23 mouse cellular contexts compared by ENCODE assay signal in the genomic region with DNA sequence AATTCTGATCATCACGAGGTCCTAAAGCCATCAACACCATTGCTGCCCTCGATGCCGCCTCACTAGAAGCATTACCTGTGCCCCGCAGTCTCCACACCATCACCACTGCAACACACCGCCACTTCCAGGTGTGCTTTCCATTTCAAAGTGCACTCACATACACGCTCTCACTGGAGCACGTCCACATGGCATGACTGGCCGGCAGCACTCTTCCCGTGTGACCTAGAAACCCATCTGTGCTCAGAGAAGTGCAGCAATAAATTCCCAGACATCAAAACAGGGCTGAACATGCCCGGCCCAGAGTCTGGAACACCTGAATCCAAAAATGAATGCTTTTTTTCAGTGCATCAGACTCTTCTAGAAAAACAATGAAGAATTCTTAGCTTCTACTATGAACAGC. TPM values are rescaled to one million over a fixed set of nuclear protein-coding genes. Genes with fewer than 3 reads are reported as not detected.
A peak's percentile ranks its signal among the peaks of the same experiment; 100 is the strongest.
DNase-seq lines count a peak whose midpoint lies in the region; ATAC-seq lines count a peak whose summit lies in the region.
"Had no signal": no experiment of that assay in that cellular context is flagged by ENCODE, and none has a peak within 500 bp of the region (broad histone marks: within the 10 kb centered on the region; RNA-seq: fewer than 3 reads in every experiment).

No protein-coding gene starts in this region.

- peak; percentile 67; the same call in 1 of the 2 replicates for ATAC-seq in frontal cortex, adult (ENCODE audit: low TSS enrichment)
- ATAC-seq in forebrain, embryonic 13.5 days, result no peak
- no peak for ATAC-seq in midbrain, embryonic 11.5 days (ENCODE audit: low FRiP score)
- ATAC-seq: activated CD4-positive, CD25-positive, alpha-beta regulatory T cell, adult 4 months; forebrain, embryonic 15.5 days had no signal

- H3K4me2 ChIP-seq in forebrain, embryonic 13.5 days, result no peak overlapping the region
- H3K4me2 ChIP-seq in midbrain, embryonic 11.5 days, result no peak overlapping the region
- H3K4me2 ChIP-seq: forebrain, embryonic 15.5 days; heart, embryonic 13.5 days; hindbrain, embryonic 15.5 days had no signal

- no peaks in the 10 kb centered on the region for H3K36me3 ChIP-seq in forebrain, embryonic 13.5 days (ENCODE audit: poor library complexity, severe bottlenecking)
- no peaks in the 10 kb centered on the region for H3K36me3 ChIP-seq in midbrain, embryonic 11.5 days (ENCODE audit: control insufficient read depth, insufficient read depth, low read length)
- H3K36me3 ChIP-seq: embryonic facial prominence, embryonic 10.5 days; forebrain, embryonic 15.5 days; heart, embryonic 13.5 days; hindbrain, embryonic 15.5 days had no signal

- no peak overlapping the region for H3K27ac ChIP-seq in forebrain, embryonic 13.5 days
- no peak overlapping the region for H3K27ac ChIP-seq in midbrain, embryonic 11.5 days (ENCODE audit: low read depth, low read length)
- H3K27ac ChIP-seq: forebrain, embryonic 15.5 days; heart, embryonic 13.5 days; hindbrain, embryonic 15.5 days had no signal

- H3K4me1 ChIP-seq in forebrain, embryonic 13.5 days, result peaks cover 11% of the 10 kb centered on the region
- peaks cover 22% of the 10 kb centered on the region for H3K4me1 ChIP-seq in midbrain, embryonic 11.5 days (ENCODE audit: control insufficient read depth, insufficient read depth, low read length)
- H3K4me1 ChIP-seq: forebrain, embryonic 15.5 days had no signal

- no peaks in the 10 kb centered on the region for H3K27me3 ChIP-seq in forebrain, embryonic 13.5 days
- H3K27me3 ChIP-seq in midbrain, embryonic 11.5 days (ENCODE audit: control insufficient read depth, insufficient read depth, low read length), result no peaks in the 10 kb centered on the region
- H3K27me3 ChIP-seq: forebrain, embryonic 15.5 days; heart, embryonic 13.5 days; hindbrain, embryonic 15.5 days had no signal

- H3K9ac ChIP-seq in forebrain, embryonic 13.5 days, result no peak overlapping the region
- no peak overlapping the region for H3K9ac ChIP-seq in midbrain, embryonic 11.5 days (ENCODE audit: low read length)
- H3K9ac ChIP-seq: forebrain, embryonic 15.5 days; heart, embryonic 13.5 days; hindbrain, embryonic 15.5 days had no signal

- DNase-seq in frontal cortex, postnatal 10 days (ENCODE audit: low spot score in 2 of 2), result no peak
- DNase-seq in cerebellum, adult 18-20 months, result peak; percentile 70 to 84
- peak; percentile 84 for DNase-seq in cerebellum, adult 9-11 months
- peak; percentile 65 to 69 for DNase-seq in cerebellum, postnatal 36 days
- DNase-seq in thymus, postnatal 14 days, result no peak
- no peak for DNase-seq in midbrain, embryonic 11.5 days (ENCODE audit: low spot score, missing footprints)
- DNase-seq: adrenal gland, postnatal 14 days; gastrocnemius, postnatal 36 days; heart, adult 11 months; heart, postnatal 36 days; kidney, adult 11 months; kidney, adult 9 months had no signal

- no peak overlapping the region for H3K4me3 ChIP-seq in forebrain, embryonic 13.5 days
- no peak overlapping the region for H3K4me3 ChIP-seq in midbrain, embryonic 11.5 days (ENCODE audit: low read depth, low read length)
- H3K4me3 ChIP-seq: embryonic facial prominence, embryonic 10.5 days; forebrain, embryonic 15.5 days; heart, embryonic 13.5 days; hindbrain, embryonic 15.5 days had no signal

- 94% methylated on average over 10 of the region's 10 CpGs for WGBS in forebrain, embryonic 13.5 days
- 95% methylated on average over 10 of the region's 10 CpGs for WGBS in midbrain, embryonic 11.5 days

- H3K9me3 ChIP-seq in forebrain, embryonic 13.5 days (replicated peaks), result no peaks in the 10 kb centered on the region
- H3K9me3 ChIP-seq in midbrain, embryonic 11.5 days (ENCODE audit: control insufficient read depth, low read length), result no peaks in the 10 kb centered on the region
- H3K9me3 ChIP-seq: embryonic facial prominence, embryonic 10.5 days; forebrain, embryonic 15.5 days; heart, embryonic 13.5 days; hindbrain, embryonic 15.5 days had no signal

RNA-seq across cellular contexts. Expression of a gene that starts 6.7 kb away (rescaled TPM):
- 0.10 TPM in 1 of 2 replicates, not detected in the other for polyA plus RNA-seq in forebrain, embryonic 13.5 days (2015; fragmentation: Nextera tagmentation; extraction: Ambion mirVana)
- 0.08 TPM in 1 of 2 replicates, not detected in the other for polyA plus RNA-seq in midbrain, embryonic 11.5 days (2014; fragmentation: Nextera tagmentation; extraction: Ambion mirVana)
- polyA plus RNA-seq: activated CD4-positive, CD25-positive, alpha-beta regulatory T cell, adult 4 months; C2C12; embryonic facial prominence, embryonic 10.5 days; embryonic facial prominence, embryonic 14.5 days; frontal cortex, adult 2 months; heart, embryonic 13.5 days; hindbrain, embryonic 11.5 days; hindbrain, embryonic 15.5 days had no signal

RNA-seq across cellular contexts. Expression of a gene that starts 26.8 kb away (rescaled TPM):
- polyA plus RNA-seq in forebrain, embryonic 13.5 days (2015; fragmentation: Nextera tagmentation; extraction: Ambion mirVana), result 123 and 144 TPM in 2 replicates
- polyA plus RNA-seq in midbrain, embryonic 11.5 days (2014; fragmentation: Nextera tagmentation; extraction: Ambion mirVana), result 137 and 143 TPM in 2 replicates

RNA-seq across cellular contexts. Expression of a gene that starts 31.4 kb away (rescaled TPM):
- polyA plus RNA-seq in forebrain, embryonic 13.5 days (2015; fragmentation: Nextera tagmentation; extraction: Ambion mirVana), result not detected in 2 replicates
- 0.16 TPM in 1 of 2 replicates, not detected in the other for polyA plus RNA-seq in midbrain, embryonic 11.5 days (2014; fragmentation: Nextera tagmentation; extraction: Ambion mirVana)
- polyA plus RNA-seq: activated CD4-positive, CD25-positive, alpha-beta regulatory T cell, adult 4 months; forebrain, embryonic 15.5 days had no signal

RNA-seq across cellular contexts. Expression of a gene that starts 35.7 kb away (rescaled TPM):
- 9.7 and 16.4 TPM in 2 replicates for polyA plus RNA-seq in forebrain, embryonic 13.5 days (2015; fragmentation: Nextera tagmentation; extraction: Ambion mirVana)
- polyA plus RNA-seq in midbrain, embryonic 11.5 days (2014; fragmentation: Nextera tagmentation; extraction: Ambion mirVana), result 0.12 and 0.14 TPM in 2 replicates
- polyA plus RNA-seq: activated CD4-positive, CD25-positive, alpha-beta regulatory T cell, adult 4 months; C2C12 had no signal

Comparison
In these comparisons a context has a peak if more than half of its experiments do, and no peak if none do; other contexts are left out.
1. DNase-seq: peak in cerebellum, adult 18-20 months (2 of 2), cerebellum, adult 9-11 months (single experiment) and cerebellum, postnatal 36 days (2 of 2); none in frontal cortex, postnatal 10 days (0 of 2), thymus, postnatal 14 days (single experiment) and midbrain, embryonic 11.5 days (single experiment).